Mouse (Mus musculus) brain, embryonic 14.5 days (tissue): Measurements from ENCODE around the gene Ctf1.

Experiments used
- CTCF ChIP-seq: fragments of 200-500 bp; IDR thresholded peaks from 2 replicates; pipeline ENCODE4 v1.5.1; 2012; ENCODE audit warnings: inconsistent platforms, mild to moderate bottlenecking, moderate library complexity, borderline replicate concordance; ENCODE audit not compliant: insufficient read depth, insufficient read length; ENCODE audit errors: extremely low read depth
- POLR2A ChIP-seq: fragments of 200-500 bp; IDR thresholded peaks from 2 replicates; pipeline ENCODE4 v1.6.1; 2012; ENCODE audit warnings: mild to moderate bottlenecking, inconsistent platforms, borderline replicate concordance; ENCODE audit not compliant: poor library complexity, insufficient read depth, insufficient read length, severe bottlenecking; ENCODE audit errors: extremely low read depth

DNA sequence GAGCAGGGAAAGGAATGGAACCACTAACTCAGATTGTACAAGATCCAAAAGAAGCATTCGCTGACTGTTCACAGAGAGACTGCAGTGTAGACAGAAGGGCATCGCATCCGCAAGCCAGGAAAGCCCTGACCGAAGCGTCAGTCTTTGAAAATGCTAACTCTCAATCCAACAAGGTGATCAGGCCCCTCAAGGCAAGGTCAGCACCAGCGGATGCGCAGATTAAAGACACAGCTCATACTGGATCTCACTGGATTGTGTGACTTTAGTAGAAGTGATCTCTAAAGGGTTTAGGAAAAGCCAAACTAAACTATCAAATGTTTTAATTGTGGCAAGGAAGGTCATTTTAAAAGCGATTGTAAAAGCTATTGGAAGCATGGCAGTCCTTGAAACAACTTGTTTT is 19.2 kb upstream of the Ctf1 start:
- TF ChIP-seq POLR2A (no peak), CTCF (no peak)
